Mouse (Mus musculus) stomach, postnatal 0 days (tissue): ENCODE results near the gene Ntrk2. TPM values are rescaled to one million over a fixed set of nuclear protein-coding genes. Genes with fewer than 3 reads are reported as not detected.

ENCODE experiments used
- ATAC-seq: fragments of 200-750 bp; cut with Nextera tagmentation; 2 replicates; pipeline ENCODE4 v1.8.0; 2017; ENCODE audit not compliant: low FRiP score, low TSS enrichment
- DNase-seq: peaks from one replicate; pipeline ENCODE4 v3.0.0-alpha.2; 2016; ENCODE audit warnings: low spot score
- H3K27ac ChIP-seq: fragments of 300-500 bp; sonication (generic); replicated peaks from 2 replicates; pipeline ENCODE4 v1.5.1; 2014; ENCODE audit warnings: mild to moderate bottlenecking, control low read depth
- H3K27me3 ChIP-seq: fragments of 300-500 bp; sonication (generic); 2 replicates; pipeline ENCODE4 v1.6.1; 2014; ENCODE audit warnings: low read length; ENCODE audit not compliant: control insufficient read depth, insufficient read depth
- H3K36me3 ChIP-seq: fragments of 300-500 bp; sonication (generic); 2 replicates; pipeline ENCODE4 v1.6.1; 2014; ENCODE audit warnings: low read length, mixed read lengths; ENCODE audit not compliant: control insufficient read depth, insufficient read depth
- H3K4me1 ChIP-seq: fragments of 300-500 bp; sonication (generic); replicated peaks from 2 replicates; pipeline ENCODE4 v1.6.1; 2014; ENCODE audit warnings: antibody characterized with exemption; ENCODE audit not compliant: control insufficient read depth, insufficient read depth
- H3K4me2 ChIP-seq: fragments of 300-500 bp; sonication (generic); replicated peaks from 2 replicates; pipeline ENCODE4 v1.6.1; 2014; ENCODE audit warnings: low read depth, mild to moderate bottlenecking, control low read depth, moderate library complexity
- H3K4me3 ChIP-seq: fragments of 300-500 bp; sonication (generic); 2 replicates; pipeline ENCODE4 v1.5.1; 2014; ENCODE audit warnings: low read depth, low read length, control low read depth
- H3K9ac ChIP-seq: fragments of 300-500 bp; sonication (generic); 2 replicates; pipeline ENCODE4 v1.6.1; 2014; ENCODE audit warnings: mild to moderate bottlenecking, low read length, control low read depth, mixed read lengths
- H3K9me3 ChIP-seq: fragments of 300-500 bp; sonication (generic); 2 replicates; pipeline ENCODE4 v1.6.1; 2016; ENCODE audit warnings: low read length; ENCODE audit not compliant: control insufficient read depth
- CTCF ChIP-seq: IDR thresholded peaks from 2 replicates; pipeline ENCODE4 v1.5.1; 2016; ENCODE audit warnings: antibody characterized with exemption, low read depth, mild to moderate bottlenecking, moderate library complexity
- EP300 ChIP-seq: optimal IDR thresholded peaks from 2 replicates; pipeline ENCODE3; 2016; ENCODE audit warnings: antibody characterized with exemption
- WGBS: fragments of 180-500 bp; shearing (Covaris S2); extraction: QIAGEN DNeasy Blood & Tissue Kit; methylation state at CpG from one replicate; pipeline ENCODE4 v1.1.7; 2014; 5-methylcytosine and 5-hydroxymethylcytosine counted together
- polyA plus RNA-seq: library from polyadenylated mRNA; unstranded; fragments of >200 nt; fragmentation: Nextera tagmentation; extraction: Ambion mirVana; gene quantifications from 2 replicates; pipeline ENCODE4 v1.2.1, GENCODE M21; 2015

Gene Ntrk2
- polyA plus RNA-seq, 1 experiment from 2014 or later: 1.7 TPM

- no peak overlapping the region for H3K4me2 ChIP-seq
- TF ChIP-seq EP300 (no peak), CTCF (no peak)
- no peaks in the 10 kb centered on the region for H3K9me3 ChIP-seq
- no peak overlapping the region for H3K9ac ChIP-seq
- ATAC-seq (no peak), DNase-seq (no peak)
- H3K4me3 ChIP-seq: no peak overlapping the region
- H3K4me1 ChIP-seq: no peaks in the 10 kb centered on the region
- H3K27ac ChIP-seq: no peak overlapping the region
- H3K27me3 ChIP-seq: no peaks in the 10 kb centered on the region
- no peaks in the 10 kb centered on the region for H3K36me3 ChIP-seq
- WGBS: 69% methylated on average over 4 of the region's 4 CpGs
Observed at GRCm38 (mm10) chr13:59056859-59057258, 250.5 kb downstream of the Ntrk2 start.

GRCm38 (mm10) chr13:59057886-59058285 lies 251.5 kb downstream of the Ntrk2 start:
- Histone ChIP-seq H3K9me3 (no peaks in the 10 kb centered on the region), H3K4me2 (no peak overlapping the region), H3K9ac (no peak overlapping the region), H3K27me3 (no peaks in the 10 kb centered on the region), H3K36me3 (no peaks in the 10 kb centered on the region), H3K4me3 (no peak overlapping the region), H3K4me1 (no peaks in the 10 kb centered on the region), H3K27ac (no peak overlapping the region)
- DNase-seq (no peak), ATAC-seq (no peak)
- 62% methylated on average over 1 of the region's 1 CpGs for WGBS
- TF ChIP-seq CTCF: no peak
- no peak for TF ChIP-seq EP300

- no peak overlapping the region for H3K4me3 ChIP-seq
- 15% methylated on average over 7 of the region's 7 CpGs for WGBS
- no peaks in the 10 kb centered on the region for H3K27me3 ChIP-seq
- H3K9me3 ChIP-seq: no peaks in the 10 kb centered on the region
- no peak for DNase-seq
- no peak overlapping the region for H3K27ac ChIP-seq
- H3K36me3 ChIP-seq: no peaks in the 10 kb centered on the region
- H3K4me1 ChIP-seq: no peaks in the 10 kb centered on the region
- H3K4me2 ChIP-seq: no peak overlapping the region
- TF ChIP-seq CTCF: no peak
- no peak for TF ChIP-seq EP300
- no peak overlapping the region for H3K9ac ChIP-seq
- ATAC-seq: no peak
Observed at GRCm38 (mm10) chr13:59059118-59059517, 252.7 kb downstream of the Ntrk2 start.

GRCm38 (mm10) chr13:59065677-59066076 lies 259.3 kb downstream of the Ntrk2 start:
- H3K27me3 ChIP-seq: no peaks in the 10 kb centered on the region
- H3K27ac ChIP-seq: no peak overlapping the region
- H3K4me2 ChIP-seq: no peak overlapping the region
- no peaks in the 10 kb centered on the region for H3K9me3 ChIP-seq
- no peaks in the 10 kb centered on the region for H3K36me3 ChIP-seq
- ATAC-seq (no peak), DNase-seq (no peak)
- no peak for TF ChIP-seq EP300
- TF ChIP-seq CTCF: no peak
- H3K4me3 ChIP-seq: no peak overlapping the region
- no peaks in the 10 kb centered on the region for H3K4me1 ChIP-seq
- WGBS: 82% methylated on average over 3 of the region's 3 CpGs
- H3K9ac ChIP-seq: no peak overlapping the region

- WGBS: 29% methylated on average over 26 of the region's 26 CpGs
- Histone ChIP-seq H3K9me3 (no peaks in the 10 kb centered on the region), H3K9ac (no peak overlapping the region), H3K4me3 (no peak overlapping the region), H3K4me2 (peak overlapping the region; percentile 34; the same call in 1 of the 2 replicates), H3K4me1 (no peaks in the 10 kb centered on the region), H3K27me3 (no peaks in the 10 kb centered on the region), H3K36me3 (no peaks in the 10 kb centered on the region), H3K27ac (no peak overlapping the region)
- DNase-seq: peak; percentile 82
- TF ChIP-seq EP300 (no peak), CTCF (peak; percentile 95)
- ATAC-seq: peak; percentile 77; the same call in 1 of the 2 replicates
Observed at GRCm38 (mm10) chr13:59073635-59074256, 267.4 kb downstream of the Ntrk2 start.

- Histone ChIP-seq H3K27ac (no peak overlapping the region), H3K4me2 (no peak overlapping the region), H3K9me3 (no peaks in the 10 kb centered on the region), H3K36me3 (no peaks in the 10 kb centered on the region), H3K4me1 (no peaks in the 10 kb centered on the region), H3K27me3 (no peaks in the 10 kb centered on the region), H3K4me3 (no peak overlapping the region), H3K9ac (no peak overlapping the region)
- no peak for DNase-seq
- WGBS: 52% methylated on average over 4 of the region's 4 CpGs
- no peak for TF ChIP-seq EP300
- TF ChIP-seq CTCF: no peak
- no peak for ATAC-seq
Observed at GRCm38 (mm10) chr13:59076489-59076888, 270.1 kb downstream of the Ntrk2 start.
